Mouse (Mus musculus) testis, adult 2 months (tissue): ENCODE data around the gene Macf1. TPM values are rescaled to one million over a fixed set of nuclear protein-coding genes. Genes with fewer than 3 reads are reported as not detected.
"Not testable (repeated sequence)": the region's sequence is repeated elsewhere in the genome, so short reads cannot be mapped to it uniquely, and the experiment has no call there.

ENCODE experiments used
- H3K27ac ChIP-seq: fragments of 200-500 bp; 2 replicates; pipeline ENCODE4 v1.5.1; 2012; ENCODE audit warnings: low read depth, low read length; ENCODE audit not compliant: control insufficient read depth, insufficient read depth
- H3K27me3 ChIP-seq: fragments of 200-500 bp; 2 replicates; pipeline ENCODE4 v1.6.1; 2012; ENCODE audit warnings: mild to moderate bottlenecking, low read length, moderate library complexity; ENCODE audit not compliant: control insufficient read depth, insufficient read depth
- H3K36me3 ChIP-seq: fragments of 200-500 bp; 2 replicates; pipeline ENCODE4 v1.6.1; 2012; ENCODE audit warnings: mild to moderate bottlenecking, low read length; ENCODE audit not compliant: control insufficient read depth, insufficient read depth
- H3K4me1 ChIP-seq: fragments of 200-500 bp; 2 replicates; pipeline ENCODE4 v1.6.1; 2012; ENCODE audit warnings: low read length; ENCODE audit not compliant: control insufficient read depth, insufficient read depth
- H3K4me3 ChIP-seq: fragments of 200-500 bp; 2 replicates; pipeline ENCODE4 v1.5.1; 2012; ENCODE audit warnings: low read depth, mild to moderate bottlenecking, low read length, moderate library complexity, mixed read lengths; ENCODE audit not compliant: control insufficient read depth
- CTCF ChIP-seq: fragments of 200-500 bp; IDR thresholded peaks from 2 replicates; pipeline ENCODE4 v1.5.1; 2012; ENCODE audit warnings: low read depth, mild to moderate bottlenecking, inconsistent platforms, low read length, moderate library complexity; ENCODE audit not compliant: control insufficient read depth, insufficient read depth, insufficient replicate concordance
- POLR2A ChIP-seq: fragments of 200-500 bp; IDR thresholded peaks from 2 replicates; pipeline ENCODE4 v1.6.1; 2012; ENCODE audit warnings: low read depth, mild to moderate bottlenecking, inconsistent platforms, low read length, moderate library complexity; ENCODE audit not compliant: control insufficient read depth
- polyA plus RNA-seq: library from polyadenylated mRNA; depleted of rRNA; stranded (reverse); fragments of >200 nt; gene quantifications from 2 replicates; pipeline ENCODE4 v1.2.3, GENCODE M21; 2012

Macf1 gene
- polyA plus RNA-seq, 1 experiment, result 24.4 TPM

GRCm38 (mm10) chr4:123328946-123329345 is 355.2 kb downstream of the Macf1 start:
- no peaks in the 10 kb centered on the region for H3K27me3 ChIP-seq
- TF ChIP-seq CTCF (no peak), POLR2A (no peak)
- no peaks in the 10 kb centered on the region for H3K36me3 ChIP-seq
- H3K4me3 ChIP-seq, result no peak overlapping the region
- no peaks in the 10 kb centered on the region for H3K4me1 ChIP-seq
- H3K27ac ChIP-seq, result no peak overlapping the region

DNA sequence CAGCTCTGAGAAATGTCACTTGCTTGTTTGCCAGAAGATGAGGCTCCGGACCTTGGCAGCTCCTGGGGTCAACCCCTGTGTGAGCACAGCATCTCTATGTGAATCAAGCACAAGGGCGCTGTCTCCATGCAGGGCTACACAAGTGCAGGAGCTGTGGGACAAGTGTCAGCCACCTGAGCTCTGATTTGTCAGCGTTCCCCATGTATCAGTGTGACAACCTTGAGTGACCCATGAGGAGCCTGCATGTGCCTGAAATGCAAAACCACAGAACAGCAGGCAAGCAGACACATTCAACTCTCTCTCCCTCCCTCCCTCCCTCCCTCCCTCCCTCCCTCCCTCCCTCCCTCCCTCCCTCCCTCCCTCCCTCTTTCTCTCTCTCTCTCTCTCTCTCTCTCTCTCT is 356.5 kb downstream of the Macf1 start:
- Histone ChIP-seq H3K4me3 (no peak overlapping the region), H3K36me3 (no peaks in the 10 kb centered on the region), H3K27ac (no peak overlapping the region), H3K4me1 (peaks cover 5% of the 10 kb centered on the region), H3K27me3 (no peaks in the 10 kb centered on the region)
- TF ChIP-seq POLR2A (no peak), CTCF (no peak)

GRCm38 (mm10) chr4:123326087-123326486 is 358.1 kb downstream of the Macf1 start:
- no peaks in the 10 kb centered on the region for H3K36me3 ChIP-seq
- TF ChIP-seq CTCF (no peak), POLR2A (no peak)
- H3K4me3 ChIP-seq, result no peak overlapping the region
- no peaks in the 10 kb centered on the region for H3K27me3 ChIP-seq
- no peak overlapping the region for H3K27ac ChIP-seq
- H3K4me1 ChIP-seq, result peaks cover 5% of the 10 kb centered on the region

GRCm38 (mm10) chr4:123323534-123323933 is 360.6 kb downstream of the Macf1 start, which contains the start of gene Oxct2a:
TSS of gene Oxct2a (minus strand) at chr4:123323634.
- H3K4me1 ChIP-seq, result peaks cover 5% of the 10 kb centered on the region
- H3K27me3 ChIP-seq, result no peaks in the 10 kb centered on the region
- peak; percentile 43; the same call in 1 of the 2 replicates for TF ChIP-seq POLR2A
- no peak for TF ChIP-seq CTCF
- no peaks in the 10 kb centered on the region for H3K36me3 ChIP-seq
- peak within 1 kb of the TSS; percentile 81 for H3K4me3 ChIP-seq
- H3K27ac ChIP-seq, result no peak within 1 kb of the TSS

DNA sequence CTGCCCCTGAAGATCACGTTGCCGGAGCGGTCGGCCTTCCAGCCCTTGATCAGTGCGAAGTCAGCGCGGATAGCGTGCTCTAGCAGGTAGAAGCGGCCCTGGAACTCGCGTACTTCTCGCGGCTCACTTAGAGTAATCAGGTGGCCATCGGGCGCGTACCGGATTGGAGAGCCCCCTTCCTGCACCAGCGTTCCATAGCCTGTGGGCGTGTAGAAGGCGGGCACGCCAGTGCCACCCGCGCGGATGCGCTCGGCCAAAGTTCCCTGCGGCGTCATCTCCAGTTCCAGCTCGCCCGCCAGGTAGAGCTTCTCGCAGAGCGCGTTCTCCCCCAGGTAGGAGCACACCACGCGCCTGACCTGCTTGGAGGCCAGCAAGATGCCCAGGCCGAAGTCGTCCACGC is 361.2 kb downstream of the Macf1 start:
- not testable (repeated sequence) for H3K36me3 ChIP-seq, H3K27ac ChIP-seq, H3K4me1 ChIP-seq, H3K27me3 ChIP-seq
- peak overlapping the region; percentile 81 for H3K4me3 ChIP-seq

DNA sequence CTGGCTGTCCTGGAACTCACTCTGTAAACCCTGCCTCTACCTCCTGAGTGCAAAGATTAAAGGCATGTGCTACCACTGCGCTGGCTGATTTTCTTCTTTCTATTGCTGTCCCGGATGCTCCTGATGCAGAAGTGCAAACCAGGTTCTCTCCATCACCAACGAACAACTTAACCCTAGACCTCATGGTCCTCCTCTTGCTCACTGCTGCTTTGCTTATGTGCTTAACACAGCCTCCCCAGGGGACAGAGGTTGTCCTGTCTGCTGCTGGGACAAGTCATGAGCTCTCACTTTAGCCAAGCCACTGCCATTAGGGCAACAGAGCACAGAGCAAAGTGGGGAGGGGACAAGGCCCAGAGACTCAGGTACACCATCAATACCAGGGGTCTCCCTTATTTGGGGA is 369.7 kb downstream of the Macf1 start:
- no peak overlapping the region for H3K4me3 ChIP-seq
- no peaks in the 10 kb centered on the region for H3K4me1 ChIP-seq
- TF ChIP-seq POLR2A (no peak), CTCF (no peak)
- H3K36me3 ChIP-seq, result no peaks in the 10 kb centered on the region
- H3K27ac ChIP-seq, result no peak overlapping the region
- no peaks in the 10 kb centered on the region for H3K27me3 ChIP-seq

- H3K4me1 ChIP-seq, result peaks cover 8% of the 10 kb centered on the region
- H3K36me3 ChIP-seq, result no peaks in the 10 kb centered on the region
- H3K27me3 ChIP-seq, result no peaks in the 10 kb centered on the region
- TF ChIP-seq CTCF (no peak), POLR2A (no peak)
- H3K4me3 ChIP-seq, result no peak overlapping the region
- H3K27ac ChIP-seq, result no peak overlapping the region
Observed at GRCm38 (mm10) chr4:123313010-123313409, 371.1 kb downstream of the Macf1 start.

DNA sequence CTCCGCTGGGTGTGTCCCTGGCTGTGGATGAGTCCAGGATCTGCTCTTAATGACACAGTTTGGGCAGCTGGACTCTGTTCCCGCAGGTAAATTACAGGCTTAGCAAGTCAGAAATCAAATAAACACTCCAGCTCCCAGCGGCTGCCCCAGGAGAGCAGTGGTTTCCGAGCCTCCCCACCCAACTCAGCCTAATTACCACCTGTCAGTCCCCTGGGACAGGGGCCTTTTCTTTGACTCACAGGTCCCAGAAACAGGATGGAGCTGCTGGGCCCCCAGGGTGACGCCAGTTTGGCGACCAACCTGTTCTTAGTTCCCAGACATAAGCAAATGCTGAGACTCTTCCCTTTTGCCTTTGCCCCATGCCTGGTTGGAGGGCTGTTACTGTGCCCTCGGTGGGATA is 372.3 kb downstream of the Macf1 start:
- Histone ChIP-seq H3K27ac (no peak overlapping the region), H3K4me3 (no peak overlapping the region), H3K36me3 (no peaks in the 10 kb centered on the region), H3K27me3 (no peaks in the 10 kb centered on the region), H3K4me1 (peaks cover 8% of the 10 kb centered on the region)
- no peak for TF ChIP-seq CTCF
- no peak for TF ChIP-seq POLR2A
